Mouse (Mus musculus) forebrain, embryonic 10.5 days (tissue): Measurements from ENCODE around the gene 1700122O11Rik. TPM values are rescaled to one million over a fixed set of nuclear protein-coding genes. Genes with fewer than 3 reads are reported as not detected.

Source experiments
- DNase-seq: peaks from one replicate; pipeline ENCODE4 v3.0.0-alpha.2; 2017; ENCODE audit warnings: low spot score; ENCODE audit errors: extremely low spot score
- H3K27ac ChIP-seq: fragments of 300-500 bp; sonication (generic); 2 replicates; pipeline ENCODE4 v1.5.1; 2016; ENCODE audit warnings: mild to moderate bottlenecking
- H3K27me3 ChIP-seq: fragments of 300-500 bp; sonication (generic); 2 replicates; pipeline ENCODE4 v1.6.1; 2016; ENCODE audit warnings: mild to moderate bottlenecking; ENCODE audit not compliant: poor library complexity, severe bottlenecking
- H3K36me3 ChIP-seq: fragments of 300-500 bp; sonication (generic); replicated peaks from 2 replicates; pipeline ENCODE4 v1.6.1; 2016; ENCODE audit warnings: mild to moderate bottlenecking, moderate library complexity
- H3K4me1 ChIP-seq: fragments of 300-500 bp; sonication (generic); 2 replicates; pipeline ENCODE4 v1.6.1; 2016
- H3K4me3 ChIP-seq: fragments of 300-500 bp; sonication (generic); 2 replicates; pipeline ENCODE4 v1.5.1; 2016; ENCODE audit warnings: mild to moderate bottlenecking, moderate library complexity
- H3K9me3 ChIP-seq: fragments of 300-500 bp; sonication (generic); 2 replicates; pipeline ENCODE4 v1.6.1; 2016; ENCODE audit warnings: mild to moderate bottlenecking, moderate library complexity
- WGBS: fragments of 180-500 bp; shearing (Covaris S2); methylation state at CpG from one replicate; pipeline ENCODE4 v1.1.7; 2016; 5-methylcytosine and 5-hydroxymethylcytosine counted together
- polyA plus RNA-seq: library from polyadenylated mRNA; unstranded; fragments of >200 nt; fragmentation: Nextera tagmentation; extraction: Ambion mirVana; gene quantifications from 2 replicates; pipeline ENCODE4 v1.2.1, GENCODE M21; 2016

1700122O11Rik gene
- polyA plus RNA-seq, 1 experiment from 2014 or later = not detected

DNA sequence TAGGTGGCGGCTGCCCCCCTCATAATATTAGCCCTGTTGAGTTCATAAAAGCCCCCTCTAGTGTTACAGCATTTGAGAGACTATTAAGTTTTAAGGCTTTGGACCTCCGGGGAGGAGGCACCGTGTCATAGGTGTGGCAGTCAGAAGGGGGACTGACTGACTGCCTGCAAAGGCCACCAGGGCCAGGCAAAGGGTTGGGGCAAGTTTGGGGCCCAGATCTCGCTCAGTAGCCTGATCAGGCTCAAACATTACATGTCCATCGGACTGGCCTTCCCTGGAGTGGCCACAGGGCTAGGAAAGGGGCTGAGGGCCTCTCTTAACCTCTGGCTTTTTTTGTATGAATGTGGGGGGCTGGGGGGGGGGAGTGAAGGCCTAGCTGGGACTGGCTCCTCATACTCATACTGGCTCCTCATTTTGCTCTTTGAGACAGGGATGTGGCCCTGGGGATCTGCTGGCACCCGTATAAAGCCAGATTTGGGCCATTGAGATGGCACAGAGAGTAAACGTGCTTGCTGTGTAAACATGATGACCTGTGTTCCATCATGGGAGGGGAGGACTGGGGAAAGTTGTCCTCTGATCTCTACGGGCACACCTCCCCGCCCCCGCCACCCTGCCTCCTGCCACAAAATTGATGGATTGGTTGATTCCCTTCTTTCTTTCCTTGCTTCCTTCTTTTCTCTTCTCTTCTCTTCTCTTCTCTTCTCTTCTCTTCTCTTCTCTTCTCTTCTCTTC is 47.5 kb downstream of the 1700122O11Rik start:
- H3K4me1 ChIP-seq = peaks cover 48% of the 10 kb centered on the region
- H3K27ac ChIP-seq = peak overlapping the region; percentile 92
- peaks cover 34% of the 10 kb centered on the region for H3K27me3 ChIP-seq
- WGBS = 44% methylated on average over 10 of the region's 10 CpGs
- peak overlapping the region; percentile 15 for H3K4me3 ChIP-seq
- H3K9me3 ChIP-seq = no peaks in the 10 kb centered on the region
- H3K36me3 ChIP-seq = no peaks in the 10 kb centered on the region
- no peak for DNase-seq

DNA sequence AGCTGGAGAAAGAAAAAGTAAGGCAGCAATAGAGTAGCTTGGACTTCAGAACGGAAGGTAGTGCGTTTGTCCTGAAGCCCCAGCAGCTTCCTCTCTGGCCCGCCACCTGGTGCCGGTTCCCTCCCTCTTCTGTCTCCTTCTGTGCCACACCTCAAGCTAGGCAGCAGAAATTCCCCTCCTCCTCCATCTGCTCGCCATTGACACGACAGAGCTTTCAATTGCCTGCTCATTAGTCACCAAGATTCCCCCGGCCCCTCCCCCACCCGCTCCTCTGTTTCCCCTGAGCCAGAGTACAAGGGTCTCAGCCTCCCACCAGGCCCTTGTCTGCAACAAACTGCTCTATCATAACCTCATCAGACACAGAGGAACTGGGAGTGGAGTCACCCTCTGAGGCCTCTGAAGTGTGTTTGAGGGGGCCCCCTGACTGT is 48.1 kb downstream of the 1700122O11Rik start:
- no peaks in the 10 kb centered on the region for H3K36me3 ChIP-seq
- H3K27ac ChIP-seq = peak overlapping the region; percentile 92
- peak overlapping the region; percentile 15 for H3K4me3 ChIP-seq
- no peaks in the 10 kb centered on the region for H3K9me3 ChIP-seq
- H3K27me3 ChIP-seq = peaks cover 34% of the 10 kb centered on the region
- 1% methylated on average over 8 of the region's 8 CpGs for WGBS
- DNase-seq = peak; percentile 85
- peaks cover 48% of the 10 kb centered on the region for H3K4me1 ChIP-seq

DNA sequence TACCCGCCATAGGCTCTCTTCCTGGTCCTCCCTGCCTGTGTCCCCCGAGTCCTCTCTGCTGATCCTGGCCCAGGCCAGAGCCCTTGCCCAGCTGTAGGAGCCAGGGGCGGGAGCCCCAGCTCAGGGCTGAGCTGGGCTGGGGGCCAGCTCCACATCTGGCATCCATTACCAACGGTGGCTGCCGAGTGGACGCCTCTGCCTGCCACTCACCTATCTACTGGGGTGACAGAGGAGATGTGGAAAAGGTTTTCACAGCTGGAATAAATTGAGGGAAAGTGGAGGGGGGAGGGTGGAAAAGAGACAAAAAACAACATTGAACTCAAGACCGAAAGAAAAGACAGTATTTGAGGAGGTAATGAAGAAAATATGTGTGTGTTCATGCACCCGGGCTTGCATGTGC is 49.3 kb downstream of the 1700122O11Rik start:
- Histone ChIP-seq H3K9me3 (no peaks in the 10 kb centered on the region), H3K36me3 (no peaks in the 10 kb centered on the region), H3K27ac (peak overlapping the region; percentile 92), H3K27me3 (peaks cover 38% of the 10 kb centered on the region), H3K4me3 (no peak overlapping the region), H3K4me1 (peaks cover 48% of the 10 kb centered on the region)
- DNase-seq = peak; percentile 63
- WGBS = 58% methylated on average over 8 of the region's 8 CpGs

DNA sequence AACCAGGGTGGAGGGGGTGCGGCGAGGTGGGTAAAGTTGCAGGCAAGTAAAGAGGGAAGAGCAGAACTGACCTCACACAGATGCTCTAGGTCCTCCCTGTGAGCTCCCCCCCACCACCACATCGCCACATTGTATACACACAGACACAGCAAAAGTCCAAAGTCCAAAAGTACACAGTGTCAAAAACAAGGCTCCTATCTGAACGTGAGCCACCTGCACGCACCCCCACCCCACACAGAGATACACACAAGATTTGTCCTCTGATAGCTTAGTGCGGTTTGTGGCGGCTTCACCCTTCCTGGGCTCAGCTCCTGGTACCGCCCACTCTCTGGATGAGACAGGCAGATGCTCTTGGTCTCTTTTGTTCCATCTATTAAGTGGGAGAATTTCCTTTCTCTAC is 50.0 kb downstream of the 1700122O11Rik start:
- no peaks in the 10 kb centered on the region for H3K36me3 ChIP-seq
- H3K9me3 ChIP-seq = no peaks in the 10 kb centered on the region
- peaks cover 44% of the 10 kb centered on the region for H3K27me3 ChIP-seq
- peaks cover 50% of the 10 kb centered on the region for H3K4me1 ChIP-seq
- H3K4me3 ChIP-seq = no peak overlapping the region
- peak overlapping the region; percentile 62 for H3K27ac ChIP-seq
- DNase-seq = no peak
- WGBS = 86% methylated on average over 8 of the region's 8 CpGs

Other genes starting within 250 kb of the 1700122O11Rik start
- 13.1 and 13.2 TPM in 2 replicates for gene Mdfi, start 203.6 kb downstream of the 1700122O11Rik start, polyA plus RNA-seq
- gene Foxp4, start 113.6 kb downstream of the 1700122O11Rik start, polyA plus RNA-seq = 16.6 and 18.0 TPM in 2 replicates
- not detected in 2 replicates for gene 1700067P10Rik, start 51.0 kb upstream of the 1700122O11Rik start, polyA plus RNA-seq
- gene 9830107B12Rik, start 108.0 kb upstream of the 1700122O11Rik start, polyA plus RNA-seq = not detected in 2 replicates
- gene A530064D06Rik, start 129.0 kb upstream of the 1700122O11Rik start, polyA plus RNA-seq = not detected in 2 replicates
- gene Trem1, start 194.5 kb upstream of the 1700122O11Rik start, polyA plus RNA-seq = not detected in 2 replicates
- not detected in 2 replicates for gene Trem3, start 209.5 kb upstream of the 1700122O11Rik start, polyA plus RNA-seq
- 0.11 TPM in 1 of 2 replicates, not detected in the other for gene Treml4, start 226.0 kb upstream of the 1700122O11Rik start, polyA plus RNA-seq